Mouse (Mus musculus): Measurements from ENCODE around the gene I0C0044D17Rik. TPM values are rescaled to one million over a fixed set of nuclear protein-coding genes. Genes with fewer than 3 reads are reported as not detected.

The I0C0044D17Rik gene
- polyA plus RNA-seq, 1 experiment, result not detected

DNA sequence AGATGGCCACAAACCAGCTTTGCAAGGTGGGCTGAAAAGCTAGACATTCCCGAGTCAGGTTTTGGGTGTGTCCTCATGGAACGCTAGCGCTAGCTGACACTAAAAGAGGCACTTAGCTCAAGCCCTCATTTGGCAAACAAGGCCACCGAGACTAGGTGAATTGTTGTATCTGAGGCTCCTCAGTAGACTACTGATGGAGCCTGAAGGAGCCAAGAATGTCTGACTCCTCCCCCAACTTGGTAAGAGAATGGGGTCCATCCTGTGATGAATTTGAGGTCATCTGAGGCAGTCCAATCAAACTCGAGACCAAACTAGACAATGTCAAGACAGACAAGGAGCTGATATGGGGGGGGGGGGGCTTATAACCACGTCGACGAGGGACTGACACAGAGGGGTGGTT, 37.8 kb downstream of the I0C0044D17Rik start:
- H3K36me3 ChIP-seq (ENCODE audit: control insufficient read depth, insufficient read depth, low read length), result no peaks in the 10 kb centered on the region
- H3K4me3 ChIP-seq (ENCODE audit: extremely low read depth, insufficient read depth, insufficient read length), result no peak overlapping the region
- no peak for DNase-seq (ENCODE audit: low read depth in 1 of 2, low spot score in 2 of 2)
- H3K27me3 ChIP-seq (ENCODE audit: control insufficient read depth, insufficient read depth, low read length), result no peaks in the 10 kb centered on the region
- no peaks in the 10 kb centered on the region for H3K4me1 ChIP-seq (ENCODE audit: control insufficient read depth, insufficient read depth, insufficient read length)
- no peak for TF ChIP-seq CTCF (IDR thresholded peaks at IDR 0.05; ENCODE audit: extremely low read depth, insufficient read depth, insufficient read length, insufficient replicate concordance)
- no peak for TF ChIP-seq POLR2A (IDR thresholded peaks at IDR 0.05; ENCODE audit: low read depth, low read length)
- 50% methylated on average over 8 of the region's 8 CpGs for WGBS
- H3K27ac ChIP-seq (ENCODE audit: insufficient read depth, low read length), result no peak overlapping the region

DNA sequence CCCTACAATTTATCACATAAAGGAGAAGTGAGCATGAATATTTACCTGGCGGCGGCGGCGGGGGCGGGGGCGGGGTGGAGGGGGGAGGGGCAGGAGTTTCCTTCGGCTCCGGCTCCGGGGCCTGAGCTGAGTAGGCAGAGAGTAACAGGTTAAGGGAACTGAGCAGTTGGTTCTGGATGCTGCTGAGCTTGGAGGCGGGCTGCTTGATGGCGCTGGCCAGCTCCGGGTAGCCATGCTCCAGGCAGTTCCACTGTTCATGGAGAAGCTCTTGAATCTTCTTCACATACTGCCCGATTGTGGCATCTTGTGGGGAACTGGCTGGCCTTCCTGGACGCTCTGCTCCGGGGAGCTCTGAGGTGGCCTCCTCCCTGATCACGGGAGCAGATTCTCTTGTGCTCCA, 45.4 kb downstream of the I0C0044D17Rik start:
- WGBS, result 22% methylated on average over 16 of the region's 16 CpGs
- TF ChIP-seq POLR2A (IDR thresholded peaks at IDR 0.05; ENCODE audit: low read depth, low read length) (no peak), CTCF (IDR thresholded peaks at IDR 0.05; ENCODE audit: extremely low read depth, insufficient read depth, insufficient read length, insufficient replicate concordance) (no peak)

DNA sequence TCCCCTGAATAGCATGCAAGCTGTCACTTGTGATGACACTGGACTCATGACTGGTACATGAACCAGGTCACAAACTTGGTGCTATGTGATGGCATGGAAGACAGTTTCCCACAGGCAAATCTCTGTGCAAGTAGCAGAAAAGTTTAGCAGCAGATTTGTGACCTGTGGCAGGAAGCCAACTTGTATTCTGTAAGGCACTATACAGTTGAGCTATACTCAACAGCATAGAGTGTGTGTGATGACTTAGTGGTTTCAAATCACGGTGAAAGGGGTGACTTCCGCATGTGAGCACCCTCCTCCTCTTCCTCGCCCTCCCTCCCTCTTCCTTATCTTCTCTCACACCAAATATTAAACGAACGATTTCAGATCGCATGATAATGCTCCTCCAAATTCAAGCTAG, 46.2 kb downstream of the I0C0044D17Rik start:
- no peak overlapping the region for H3K27ac ChIP-seq (ENCODE audit: insufficient read depth, low read length)
- no peak for TF ChIP-seq POLR2A (IDR thresholded peaks at IDR 0.05; ENCODE audit: low read depth, low read length)
- TF ChIP-seq CTCF (IDR thresholded peaks at IDR 0.05; ENCODE audit: extremely low read depth, insufficient read depth, insufficient read length, insufficient replicate concordance), result no peak
- no peaks in the 10 kb centered on the region for H3K36me3 ChIP-seq (ENCODE audit: control insufficient read depth, insufficient read depth, low read length)
- 55% methylated on average over 6 of the region's 6 CpGs for WGBS
- H3K4me1 ChIP-seq (ENCODE audit: control insufficient read depth, insufficient read depth, insufficient read length), result no peaks in the 10 kb centered on the region
- DNase-seq (ENCODE audit: low read depth in 1 of 2, low spot score in 2 of 2), result no peak
- no peaks in the 10 kb centered on the region for H3K27me3 ChIP-seq (ENCODE audit: control insufficient read depth, insufficient read depth, low read length)
- H3K4me3 ChIP-seq (ENCODE audit: extremely low read depth, insufficient read depth, insufficient read length), result no peak overlapping the region

More for the DNA sequence above, 45.4 kb downstream of the I0C0044D17Rik start:
- Histone ChIP-seq H3K4me1 (ENCODE audit: control insufficient read depth, insufficient read depth, insufficient read length) (no peaks in the 10 kb centered on the region), H3K27ac (ENCODE audit: insufficient read depth, low read length) (no peak overlapping the region), H3K4me3 (ENCODE audit: extremely low read depth, insufficient read depth, insufficient read length) (no peak overlapping the region), H3K36me3 (ENCODE audit: control insufficient read depth, insufficient read depth, low read length) (no peaks in the 10 kb centered on the region), H3K27me3 (ENCODE audit: control insufficient read depth, insufficient read depth, low read length) (no peaks in the 10 kb centered on the region)
- DNase-seq (ENCODE audit: low read depth in 1 of 2, low spot score in 2 of 2), result no peak

DNA sequence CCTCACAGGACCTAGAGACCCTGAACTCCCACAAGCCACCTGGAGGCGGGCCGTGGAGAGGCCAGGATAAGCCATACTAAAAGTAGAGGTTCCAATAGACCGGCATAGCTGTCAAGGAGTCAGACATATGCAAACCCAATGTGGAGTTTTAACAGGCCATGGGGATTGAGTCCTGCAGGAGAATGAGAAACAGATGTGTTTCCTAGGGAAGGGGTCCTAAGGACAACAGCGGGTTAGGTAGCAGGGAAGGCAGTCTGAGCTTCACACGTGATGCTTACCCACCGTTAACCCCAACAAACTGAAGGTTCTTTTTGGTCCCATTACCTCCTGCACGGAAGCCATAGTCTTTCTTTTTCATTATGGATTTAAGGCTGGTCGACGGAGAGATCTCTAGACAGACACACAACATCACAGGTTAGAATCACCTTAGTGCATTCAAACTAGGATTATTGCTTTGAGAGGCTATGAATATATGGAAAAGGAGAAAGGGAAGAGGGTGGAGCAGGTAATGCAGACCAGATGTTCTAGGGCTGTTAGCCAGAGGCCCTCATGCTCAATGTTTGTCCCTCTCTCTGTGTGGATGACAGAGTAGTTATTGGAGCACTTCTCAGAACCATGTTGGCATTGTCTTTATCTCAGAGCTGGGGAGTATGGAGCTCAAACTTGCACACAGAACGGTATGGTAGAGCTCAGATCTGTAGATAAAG, 46.8 kb downstream of the I0C0044D17Rik start:
- Histone ChIP-seq H3K4me3 (ENCODE audit: extremely low read depth, insufficient read depth, insufficient read length) (no peak overlapping the region), H3K27me3 (ENCODE audit: control insufficient read depth, insufficient read depth, low read length) (no peaks in the 10 kb centered on the region), H3K4me1 (ENCODE audit: control insufficient read depth, insufficient read depth, insufficient read length) (no peaks in the 10 kb centered on the region), H3K27ac (ENCODE audit: insufficient read depth, low read length) (no peak overlapping the region), H3K36me3 (ENCODE audit: control insufficient read depth, insufficient read depth, low read length) (no peaks in the 10 kb centered on the region)
- DNase-seq (ENCODE audit: low read depth in 1 of 2, low spot score in 2 of 2), result no peak
- 88% methylated on average over 10 of the region's 10 CpGs for WGBS
- TF ChIP-seq CTCF (IDR thresholded peaks at IDR 0.05; ENCODE audit: extremely low read depth, insufficient read depth, insufficient read length, insufficient replicate concordance) (no peak), POLR2A (IDR thresholded peaks at IDR 0.05; ENCODE audit: low read depth, low read length) (no peak)

- WGBS, result 93% methylated on average over 5 of the region's 5 CpGs
- no peaks in the 10 kb centered on the region for H3K4me1 ChIP-seq (ENCODE audit: control insufficient read depth, insufficient read depth, insufficient read length)
Observed at GRCm38 (mm10) chr4:98773785-98774184, 49.9 kb downstream of the I0C0044D17Rik start.

More at GRCm38 (mm10) chr4:98773785-98774184, 49.9 kb downstream of the I0C0044D17Rik start:
- TF ChIP-seq POLR2A (IDR thresholded peaks at IDR 0.05; ENCODE audit: low read depth, low read length), result no peak
- no peak for TF ChIP-seq CTCF (IDR thresholded peaks at IDR 0.05; ENCODE audit: extremely low read depth, insufficient read depth, insufficient read length, insufficient replicate concordance)
- H3K36me3 ChIP-seq (ENCODE audit: control insufficient read depth, insufficient read depth, low read length), result no peaks in the 10 kb centered on the region
- no peak for DNase-seq (ENCODE audit: low read depth in 1 of 2, low spot score in 2 of 2)
- no peaks in the 10 kb centered on the region for H3K27me3 ChIP-seq (ENCODE audit: control insufficient read depth, insufficient read depth, low read length)
- H3K4me3 ChIP-seq (ENCODE audit: extremely low read depth, insufficient read depth, insufficient read length), result no peak overlapping the region
- no peak overlapping the region for H3K27ac ChIP-seq (ENCODE audit: insufficient read depth, low read length)

Other genes with a start within 250 kb of the I0C0044D17Rik start
- gene L1td1, start 97.1 kb downstream of the I0C0044D17Rik start, polyA plus RNA-seq (2012; rRNA removed), result not detected in 2 replicates
- 0.15 and 0.16 TPM in 2 replicates for gene Kank4, start 6.3 kb downstream of the I0C0044D17Rik start, polyA plus RNA-seq (2012; rRNA removed)
- gene Usp1, start 100.0 kb upstream of the I0C0044D17Rik start, polyA plus RNA-seq (2012; rRNA removed), result 114 and 263 TPM in 2 replicates
- gene Angptl3, start 207.1 kb upstream of the I0C0044D17Rik start, polyA plus RNA-seq (2012; rRNA removed), result 0.12 TPM in 1 of 2 replicates, not detected in the other